Mouse (Mus musculus): ENCODE results near the gene Mcf2l.

Gene Mcf2l

DNA sequence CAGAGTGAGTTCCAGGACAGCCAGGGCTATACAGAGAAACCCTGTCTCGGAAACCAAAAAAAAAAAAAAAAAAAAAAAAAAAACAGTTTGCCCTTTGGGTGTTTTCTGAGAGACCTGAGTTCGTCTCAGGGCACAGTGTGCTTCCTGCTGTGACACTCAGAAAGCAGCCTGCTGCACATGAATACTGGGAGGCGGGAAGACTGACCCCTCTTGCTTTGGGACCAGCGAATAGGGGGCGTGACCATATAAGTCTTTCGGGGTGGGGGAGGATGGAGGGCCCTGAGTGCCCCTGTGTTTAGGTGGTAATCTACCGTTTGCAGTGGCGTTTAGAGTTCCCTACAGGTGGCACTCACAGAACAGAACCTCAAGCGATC, 636 bp upstream of the Mcf2l start:
- in situ Hi-C loops (cut with MboI, MseI), result no loop called here

DNA sequence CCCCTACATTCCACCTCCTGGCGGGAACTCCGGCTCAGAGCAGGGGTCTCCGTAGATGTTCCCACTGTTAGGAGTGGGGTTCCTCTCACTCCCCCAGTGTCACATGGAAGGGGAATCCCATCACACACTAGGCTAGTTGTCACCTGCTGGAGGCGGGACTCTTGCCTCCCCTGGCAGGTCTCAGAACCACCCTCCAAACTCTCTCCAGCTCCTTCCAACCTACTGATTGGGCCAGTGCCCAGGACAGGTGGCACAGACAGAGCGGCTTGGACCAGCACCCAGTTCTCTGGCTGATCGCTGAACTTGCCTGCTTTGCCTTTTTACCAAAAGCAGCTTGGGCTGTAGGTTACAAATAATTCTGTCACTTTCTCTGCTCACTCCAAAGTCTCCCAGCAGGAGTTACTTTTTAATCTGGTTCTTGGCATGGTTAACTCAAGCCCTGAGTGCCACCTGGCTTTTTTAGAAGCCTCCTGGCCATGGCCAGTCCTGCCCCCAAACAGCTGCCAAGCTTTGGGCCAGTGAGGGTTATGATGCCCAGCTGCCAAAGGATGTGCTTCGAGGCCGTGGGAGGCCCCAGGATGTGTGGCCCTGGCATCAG, 687 bp downstream of the Mcf2l start:
- in situ Hi-C loops (cut with MboI, MseI), result no loop called here

DNA sequence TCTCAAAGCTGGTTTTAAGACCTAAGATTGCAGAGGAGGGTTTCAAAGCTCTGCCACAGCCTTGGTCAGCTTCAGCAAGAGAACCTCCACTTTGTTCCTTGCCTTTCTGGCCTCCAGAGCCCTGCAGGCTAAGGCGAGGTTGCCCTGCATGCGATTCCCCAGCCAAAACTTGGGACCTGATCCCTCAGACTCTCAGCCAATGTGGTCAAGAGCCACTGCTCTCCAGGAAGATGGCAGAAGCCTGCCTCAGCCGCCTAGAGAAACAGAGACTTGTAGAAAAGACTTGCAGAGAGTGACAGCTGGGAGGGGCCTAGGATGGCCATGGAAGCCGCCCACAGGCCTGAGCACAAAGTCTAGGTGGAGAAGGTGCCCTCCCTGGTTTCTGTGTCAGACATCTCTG, 1.4 kb downstream of the Mcf2l start:
- in situ Hi-C loops (cut with MboI, MseI), result no loop called here

- in situ Hi-C loops (cut with MboI, MseI), result no loop called here
Measured at GRCm38 (mm10) chr8:12877126-12877525, 3.5 kb downstream of the Mcf2l start.

DNA sequence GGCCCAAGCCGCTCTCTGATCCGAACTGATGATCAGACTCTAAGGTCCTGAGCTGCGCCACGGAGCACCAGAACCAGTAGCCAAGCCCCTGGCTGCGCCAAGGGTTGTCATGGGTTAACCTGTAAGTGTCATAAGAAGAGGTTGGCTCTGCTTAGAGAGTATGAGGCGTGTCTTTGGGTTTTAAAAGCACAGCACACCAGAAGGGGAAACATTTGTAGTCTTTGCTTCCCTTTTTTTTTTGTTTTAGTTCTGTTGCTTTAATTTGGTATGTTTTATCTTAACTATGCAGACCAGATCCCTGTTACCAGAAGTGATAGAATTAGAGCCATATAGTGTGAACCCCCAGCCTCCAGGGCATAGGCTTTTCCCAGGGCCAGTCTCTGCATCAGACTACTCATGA, 6.6 kb downstream of the Mcf2l start:
- in situ Hi-C loops (cut with MboI, MseI), result no loop called here

- in situ Hi-C loops (cut with MboI, MseI), result no loop called here
Measured at GRCm38 (mm10) chr8:12883051-12884004, 9.7 kb downstream of the Mcf2l start.

- in situ Hi-C loops (cut with MboI, MseI), result no loop called here
Measured at GRCm38 (mm10) chr8:12887772-12888435, 14.3 kb downstream of the Mcf2l start.

GRCm38 (mm10) chr8:12889046-12889598, 15.5 kb downstream of the Mcf2l start:
- in situ Hi-C loops (cut with MboI, MseI), result no loop called here

GRCm38 (mm10) chr8:12892882-12893446, 19.4 kb downstream of the Mcf2l start:
- in situ Hi-C loops (cut with MboI, MseI), result no loop called here

DNA sequence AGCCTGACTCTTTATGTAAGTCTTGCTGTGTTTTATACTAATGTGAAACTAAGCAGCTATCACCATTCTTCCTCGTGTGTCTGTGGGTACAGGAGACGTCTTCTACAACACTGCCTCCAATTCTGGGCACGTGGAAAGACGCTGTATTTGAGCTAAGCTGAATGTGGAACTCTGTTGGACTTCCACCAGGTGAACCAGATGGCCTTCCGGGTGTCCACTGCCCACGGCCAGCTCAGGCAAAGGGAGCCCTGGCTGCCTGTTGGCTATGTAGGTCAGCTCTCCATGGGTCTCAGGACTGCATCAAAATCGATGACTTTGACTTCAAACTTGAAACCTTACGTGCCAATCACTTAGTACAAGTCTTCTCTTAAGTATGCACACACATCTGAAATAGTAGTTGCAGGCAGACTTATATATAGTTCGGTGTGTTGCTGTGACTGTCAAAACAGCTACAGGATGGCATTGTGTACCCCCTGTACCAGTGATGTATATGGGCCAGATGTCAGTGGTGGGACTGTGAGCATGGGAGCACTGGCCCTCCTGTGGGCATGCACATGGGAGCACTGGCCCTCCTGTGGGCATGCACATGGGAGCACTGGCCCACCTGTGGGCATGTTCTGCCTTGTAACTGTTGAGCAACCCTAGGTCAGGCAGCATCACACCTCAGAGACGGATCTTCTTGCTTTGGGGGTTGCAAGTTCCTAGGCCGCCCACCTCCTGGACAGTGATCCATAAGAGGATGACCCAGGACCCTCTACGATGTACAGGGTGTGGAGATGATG, 20.4 kb downstream of the Mcf2l start:
- in situ Hi-C loops (cut with MboI, MseI), result no loop called here

GRCm38 (mm10) chr8:12894783-12895534, 21.4 kb downstream of the Mcf2l start:
- in situ Hi-C loops (cut with MboI, MseI), result no loop called here

- in situ Hi-C loops (cut with MboI, MseI), result no loop called here
Measured at GRCm38 (mm10) chr8:12895535-12896150, 22.0 kb downstream of the Mcf2l start.

DNA sequence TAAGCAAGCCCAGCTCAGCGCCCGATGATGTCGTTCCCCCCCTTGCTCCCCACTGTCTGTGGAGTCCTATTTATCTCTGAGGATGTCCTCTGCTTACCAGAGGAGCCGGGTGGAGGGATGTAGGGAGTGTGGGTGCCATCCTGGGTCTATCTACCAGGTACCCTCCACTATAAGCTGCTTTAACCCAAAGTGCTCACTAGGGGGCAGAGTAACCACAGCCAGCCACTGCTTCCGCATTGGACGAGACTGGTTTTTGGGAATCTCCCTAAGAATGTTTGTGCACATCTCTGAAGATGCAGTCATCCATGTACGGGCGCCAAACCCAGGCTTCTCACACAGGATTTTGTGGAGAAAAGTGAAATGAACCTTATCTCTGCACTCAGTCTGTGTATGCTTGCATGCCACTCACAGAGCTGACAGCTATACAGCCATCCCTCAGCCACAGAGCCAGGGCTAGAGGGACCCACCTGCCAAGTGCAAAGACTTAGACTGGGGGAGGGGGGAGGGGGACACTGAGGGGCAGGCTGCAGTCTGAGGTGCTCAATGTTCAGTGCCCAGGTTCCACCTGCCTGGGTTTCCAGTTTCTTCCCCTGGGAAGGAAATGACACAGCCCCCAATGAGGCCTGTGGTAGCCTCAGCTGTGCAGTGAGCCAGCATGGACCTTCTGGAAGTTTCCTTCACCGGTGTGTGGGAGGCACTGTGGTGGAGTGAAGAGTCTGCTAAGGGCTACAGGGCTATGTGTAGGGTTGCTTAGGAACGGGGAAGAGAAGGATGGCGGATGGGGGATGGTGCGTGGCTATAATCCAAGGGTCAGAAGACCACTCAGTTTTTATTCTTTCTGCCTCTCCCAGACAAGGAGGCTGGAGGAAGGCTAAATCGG, 23.1 kb downstream of the Mcf2l start:
- in situ Hi-C loops (cut with MboI, MseI), result no loop called here

- in situ Hi-C loops (cut with MboI, MseI), result no loop called here
Measured at GRCm38 (mm10) chr8:12897815-12898214, 24.2 kb downstream of the Mcf2l start.

DNA sequence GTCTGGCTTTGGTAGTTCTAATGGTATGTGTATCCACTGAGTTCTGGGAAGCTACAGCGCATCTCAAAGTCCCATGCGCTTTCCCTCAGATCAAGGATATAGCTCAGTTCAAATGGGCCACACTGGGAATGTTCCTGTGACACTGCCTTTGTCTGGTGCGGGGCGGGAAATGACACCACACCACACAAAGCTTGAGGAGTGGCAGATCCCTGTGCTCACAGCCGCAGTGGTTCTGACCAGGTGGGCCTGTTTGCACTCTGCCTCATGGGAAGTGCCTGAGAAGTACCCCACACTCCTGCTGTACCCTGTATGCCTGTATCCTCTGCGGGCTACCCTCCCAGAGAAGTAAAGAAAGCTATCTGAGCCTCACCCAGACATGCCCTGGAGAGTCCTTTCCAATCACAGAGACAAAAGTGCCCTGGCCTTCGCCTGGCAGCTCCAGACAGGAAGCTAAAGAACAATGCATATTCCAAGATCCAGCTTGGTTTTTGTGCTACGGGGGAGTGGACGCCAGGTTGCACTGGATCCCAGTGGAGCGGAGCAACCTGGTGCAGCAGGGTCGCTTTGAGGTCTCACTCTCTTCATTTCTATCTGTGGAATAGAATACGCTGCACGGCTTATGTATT, 30.3 kb downstream of the Mcf2l start:
- in situ Hi-C loops (cut with MboI, MseI), result no loop called here

- in situ Hi-C loops (cut with MboI, MseI), result no loop called here
Measured at GRCm38 (mm10) chr8:12905122-12905521, 31.5 kb downstream of the Mcf2l start.

DNA sequence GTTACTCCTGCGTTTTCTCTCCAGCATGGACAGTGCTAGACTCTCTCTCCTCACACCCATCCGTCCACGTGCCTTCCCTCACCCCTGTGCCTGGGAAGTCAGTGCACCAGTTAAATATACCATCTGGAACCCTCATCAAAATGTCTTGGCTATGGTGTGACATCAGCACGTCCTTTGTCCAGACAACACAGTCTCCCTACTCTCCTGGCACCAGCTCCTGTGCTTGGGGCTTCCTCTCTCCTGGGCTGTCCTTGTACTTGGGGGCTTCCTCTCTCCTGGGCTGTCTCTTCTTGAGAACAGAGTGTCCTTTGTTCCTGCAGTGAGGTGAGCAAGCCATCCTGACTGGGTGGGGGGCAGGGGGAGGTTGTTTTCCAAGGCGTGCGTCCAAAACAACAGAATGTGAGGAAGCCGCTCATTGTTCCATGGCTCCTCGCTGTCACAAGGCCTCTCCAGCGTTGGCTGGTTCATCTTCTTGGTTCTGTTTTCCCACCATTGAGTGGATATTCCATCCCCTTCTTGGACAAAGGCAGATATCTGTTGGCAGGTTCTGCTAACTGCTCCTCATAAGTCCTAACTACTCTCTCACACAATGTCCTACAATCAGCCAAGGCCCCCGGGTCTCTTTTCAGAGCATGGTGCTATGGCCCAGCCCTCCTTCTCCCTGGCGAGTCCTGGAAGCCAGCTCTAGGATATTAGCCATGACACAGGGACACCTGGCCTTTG, 32.2 kb downstream of the Mcf2l start:
- in situ Hi-C loops (cut with MboI, MseI), result no loop called here

DNA sequence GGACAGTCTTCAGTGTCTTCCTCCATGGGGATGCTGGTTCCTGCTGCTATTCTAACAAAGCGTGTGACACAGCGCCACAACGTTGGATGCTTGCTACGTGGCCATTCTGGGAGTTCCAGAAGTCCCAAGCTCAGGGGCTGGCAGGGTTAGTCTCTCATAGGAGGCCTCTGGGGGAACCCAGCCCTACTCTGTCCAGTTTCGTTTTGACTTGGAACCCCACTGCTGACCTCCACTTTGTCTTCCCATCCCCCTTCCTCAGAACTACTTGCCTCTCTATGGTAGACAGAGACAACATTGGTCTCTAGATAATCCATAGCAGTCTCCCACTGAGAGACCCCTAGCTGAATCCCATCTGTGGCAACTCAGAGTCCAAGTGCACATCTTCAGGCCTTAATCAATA, 33.0 kb downstream of the Mcf2l start:
- in situ Hi-C loops (cut with MboI, MseI), result no loop called here

All from regulatory T cell (primary cell).